Mouse (Mus musculus): ENCODE results near the gene Hes2.

Gene Hes2

GRCm38 (mm10) chr4:152159285-152159678 lies 615 bp downstream of the Hes2 start:
- no peak for DNase-seq (ENCODE audit: low spot score in 2 of 2)

GRCm38 (mm10) chr4:152160748-152161147 lies 2.1 kb downstream of the Hes2 start:
- DNase-seq (ENCODE audit: low spot score in 2 of 2), result no peak

GRCm38 (mm10) chr4:152161601-152162000 lies 2.9 kb downstream of the Hes2 start:
- DNase-seq (ENCODE audit: low spot score in 2 of 2), result no peak

- DNase-seq (ENCODE audit: low spot score in 2 of 2), result no peak
Observed at GRCm38 (mm10) chr4:152162748-152163147, 4.1 kb downstream of the Hes2 start.

GRCm38 (mm10) chr4:152165036-152165931 lies 6.6 kb downstream of the Hes2 start:
- no peak for DNase-seq (ENCODE audit: low spot score in 2 of 2)

- DNase-seq (ENCODE audit: low spot score in 2 of 2), result no peak
Observed at GRCm38 (mm10) chr4:152168052-152168451, 9.4 kb downstream of the Hes2 start.

- DNase-seq (ENCODE audit: low spot score in 2 of 2), result no peak
Observed at GRCm38 (mm10) chr4:152169103-152169502, 10.4 kb downstream of the Hes2 start.

GRCm38 (mm10) chr4:152170286-152170685 lies 11.6 kb downstream of the Hes2 start:
- no peak for DNase-seq (ENCODE audit: low spot score in 2 of 2)

- DNase-seq (ENCODE audit: low spot score in 2 of 2), result no peak
Observed at GRCm38 (mm10) chr4:152171543-152171942, 12.9 kb downstream of the Hes2 start.

GRCm38 (mm10) chr4:152173041-152173440 lies 14.4 kb downstream of the Hes2 start:
- peak; percentile 56 to 79 for DNase-seq (ENCODE audit: low spot score in 2 of 2)

GRCm38 (mm10) chr4:152173956-152174355 lies 15.3 kb downstream of the Hes2 start:
- DNase-seq (ENCODE audit: low spot score in 2 of 2), result no peak

GRCm38 (mm10) chr4:152176638-152177037 lies 18.0 kb downstream of the Hes2 start:
- no peak for DNase-seq (ENCODE audit: low spot score in 2 of 2)

GRCm38 (mm10) chr4:152177174-152177536 lies 18.5 kb downstream of the Hes2 start:
- DNase-seq (ENCODE audit: low spot score in 2 of 2), result no peak

- peak; percentile 83 to 87 for DNase-seq (ENCODE audit: low spot score in 2 of 2)
Observed at GRCm38 (mm10) chr4:152177537-152178343, 19.1 kb downstream of the Hes2 start, which contains the start of gene Acot7. Acot7 (plus strand) TSS chr4:152178134.

- DNase-seq (ENCODE audit: low spot score in 2 of 2), result no peak
Observed at GRCm38 (mm10) chr4:152178344-152178864, 19.7 kb downstream of the Hes2 start.

GRCm38 (mm10) chr4:152178916-152179705 lies 20.4 kb downstream of the Hes2 start:
- no peak for DNase-seq (ENCODE audit: low spot score in 2 of 2)

GRCm38 (mm10) chr4:152179946-152180660 lies 21.4 kb downstream of the Hes2 start:
- peak in 1 of 2 experiments; percentile 46 for DNase-seq (ENCODE audit: low spot score in 2 of 2)

- no peak for DNase-seq (ENCODE audit: low spot score in 2 of 2)
Observed at GRCm38 (mm10) chr4:152182205-152182604, 23.5 kb downstream of the Hes2 start.

GRCm38 (mm10) chr4:152184353-152185035 lies 25.8 kb downstream of the Hes2 start:
- no peak for DNase-seq (ENCODE audit: low spot score in 2 of 2)

GRCm38 (mm10) chr4:152185137-152185509 lies 26.5 kb downstream of the Hes2 start:
- DNase-seq (ENCODE audit: low spot score in 2 of 2), result peak; percentile 39 to 54
